26 mouse cellular contexts compared by ENCODE assay signal in genomic region chr17:27132238-27132637, GRCm38 (mm10). TPM values are rescaled to one million over a fixed set of nuclear protein-coding genes. Genes with fewer than 3 reads are reported as not detected.
A peak's percentile ranks its signal among the peaks of the same experiment; 100 is the strongest.
DNase-seq lines count a peak whose midpoint lies in the region; ATAC-seq and TF ChIP-seq lines count a peak whose summit lies in the region.
"Had no signal": no experiment of that assay in that cellular context is flagged by ENCODE, and none has a peak within 500 bp of the region (broad histone marks: within the 10 kb centered on the region; RNA-seq: fewer than 3 reads in every experiment).

No protein-coding gene starts in this region.

- peak overlapping the region; percentile 45; the same call in 1 of the 2 replicates for H3K9ac ChIP-seq in neural tube, embryonic 13.5 days
- H3K9ac ChIP-seq in neural tube, embryonic 15.5 days (replicated peaks), result no peak overlapping the region
- H3K9ac ChIP-seq: forebrain, embryonic 15.5 days; heart, embryonic 15.5 days; kidney, embryonic 15.5 days; midbrain, embryonic 13.5 days had no signal

- intact Hi-C loops in left cerebral cortex, adult 2 months (cut with DNase I), result loop anchor here (5.0 kb wide), 2 partner anchors 200 to 705 kb away; partner anchors contain the start of genes Phf1 and Snrpc
- intact Hi-C loops in left cerebral cortex, postnatal 4 days (cut with DNase I), result no loop called here

- TF ChIP-seq CTCF in left cerebral cortex, adult 2 months (IDR thresholded peaks at IDR 0.05), result no peak
- TF ChIP-seq CTCF in olfactory bulb, adult 2 months (IDR thresholded peaks at IDR 0.05; ENCODE audit: insufficient read depth, low read depth, low read length), result no peak

- no peaks in the 10 kb centered on the region for H3K36me3 ChIP-seq in neural tube, embryonic 13.5 days
- no peaks in the 10 kb centered on the region for H3K36me3 ChIP-seq in neural tube, embryonic 15.5 days
- H3K36me3 ChIP-seq in embryonic facial prominence, embryonic 10.5 days (replicated peaks), result peaks cover 40% of the 10 kb centered on the region
- H3K36me3 ChIP-seq: forebrain, embryonic 15.5 days; heart, embryonic 15.5 days had no signal

- ATAC-seq in neural tube, embryonic 13.5 days (ENCODE audit: low read depth), result no peak
- no peak for ATAC-seq in neural tube, embryonic 15.5 days (ENCODE audit: low FRiP score)
- ATAC-seq: CD4-positive, CD25-positive, alpha-beta regulatory T cell, adult 4 months; forebrain, embryonic 15.5 days; hindbrain, embryonic 16.5 days; midbrain, embryonic 13.5 days had no signal

- no peak for DNase-seq in left cerebral cortex, adult 2 months (ENCODE audit: extremely low spot score in 1 of 2, low spot score in 2 of 2)
- DNase-seq in left cerebral cortex, postnatal 4 days, result no peak
- no peak for DNase-seq in embryonic facial prominence, embryonic 10.5 days (ENCODE audit: low spot score)
- DNase-seq in urinary bladder, postnatal 25 days (ENCODE audit: low spot score), result no peak
- DNase-seq: adrenal gland, postnatal 14 days; cerebellum, adult 11-12 months; cerebellum, adult 9-11 months; gastrocnemius, postnatal 25 days; kidney, adult 18-20 months; spleen, adult 18-20 months; thymus, adult 18-20 months; thymus, postnatal 25 days had no signal

- WGBS in neural tube, embryonic 13.5 days, result 90% methylated on average over 10 of the region's 10 CpGs
- WGBS in neural tube, embryonic 15.5 days, result 90% methylated on average over 10 of the region's 10 CpGs
- WGBS in embryonic facial prominence, embryonic 10.5 days, result 89% methylated on average over 10 of the region's 10 CpGs
- 71% methylated on average over 10 of the region's 10 CpGs for WGBS in olfactory bulb, adult 2 months

- no peak for TF ChIP-seq POLR2A in olfactory bulb, adult 2 months (IDR thresholded peaks at IDR 0.05; ENCODE audit: insufficient read depth, low read depth, low read length)

- H3K4me1 ChIP-seq in neural tube, embryonic 13.5 days (replicated peaks), result peaks cover 72% of the 10 kb centered on the region
- peaks cover 69% of the 10 kb centered on the region for H3K4me1 ChIP-seq in neural tube, embryonic 15.5 days
- peaks cover 61% of the 10 kb centered on the region for H3K4me1 ChIP-seq in embryonic facial prominence, embryonic 10.5 days
- H3K4me1 ChIP-seq in olfactory bulb, adult 2 months (ENCODE audit: control insufficient read depth, insufficient read depth, low read length), result peaks cover 62% of the 10 kb centered on the region

- peak overlapping the region; percentile 95 for H3K27ac ChIP-seq in left cerebral cortex, adult 2 months
- no peak overlapping the region for H3K27ac ChIP-seq in neural tube, embryonic 13.5 days (replicated peaks)
- no peak overlapping the region for H3K27ac ChIP-seq in neural tube, embryonic 15.5 days (replicated peaks)
- no peak overlapping the region for H3K27ac ChIP-seq in embryonic facial prominence, embryonic 10.5 days (replicated peaks)
- H3K27ac ChIP-seq in olfactory bulb, adult 2 months (ENCODE audit: insufficient read depth, low read depth, low read length), result peak overlapping the region; percentile 87
- H3K27ac ChIP-seq: forebrain, embryonic 15.5 days; heart, embryonic 10.5 days; heart, embryonic 15.5 days; kidney, embryonic 15.5 days; macrophage; midbrain, embryonic 13.5 days had no signal

- no peak overlapping the region for H3K4me3 ChIP-seq in left cerebral cortex, adult 2 months
- H3K4me3 ChIP-seq in neural tube, embryonic 13.5 days, result no peak overlapping the region
- no peak overlapping the region for H3K4me3 ChIP-seq in neural tube, embryonic 15.5 days (replicated peaks)
- 0 out of 2 replicates have a peak overlapping the region, but pooled peaks have one; percentile 83 for H3K4me3 ChIP-seq in embryonic facial prominence, embryonic 10.5 days
- no peak overlapping the region for H3K4me3 ChIP-seq in olfactory bulb, adult 2 months (ENCODE audit: insufficient read depth, low read depth, low read length)
- H3K4me3 ChIP-seq: forebrain, embryonic 15.5 days; heart, embryonic 15.5 days; midbrain, embryonic 13.5 days had no signal

- no peaks in the 10 kb centered on the region for H3K9me3 ChIP-seq in neural tube, embryonic 13.5 days
- H3K9me3 ChIP-seq in neural tube, embryonic 15.5 days (replicated peaks), result no peaks in the 10 kb centered on the region
- H3K9me3 ChIP-seq in embryonic facial prominence, embryonic 10.5 days, result no peaks in the 10 kb centered on the region
- H3K9me3 ChIP-seq: forebrain, embryonic 15.5 days; heart, embryonic 10.5 days; heart, embryonic 15.5 days; kidney, embryonic 15.5 days; midbrain, embryonic 13.5 days had no signal

- H3K4me2 ChIP-seq in neural tube, embryonic 13.5 days, result peak overlapping the region; percentile 55; the same call in 1 of the 2 replicates
- H3K4me2 ChIP-seq in neural tube, embryonic 15.5 days, result no peak overlapping the region; the same call in 1 of the 2 replicates
- H3K4me2 ChIP-seq: forebrain, embryonic 15.5 days had no signal

- H3K27me3 ChIP-seq in neural tube, embryonic 13.5 days, result no peaks in the 10 kb centered on the region
- 0 out of 2 replicates have a peak, but pooled peaks cover 6% of the 10 kb centered on the region for H3K27me3 ChIP-seq in neural tube, embryonic 15.5 days (replicated peaks)
- H3K27me3 ChIP-seq in embryonic facial prominence, embryonic 10.5 days (replicated peaks; ENCODE audit: low read depth, poor library complexity, severe bottlenecking), result peaks cover 12% of the 10 kb centered on the region; the same call in 1 of the 2 replicates
- H3K27me3 ChIP-seq: forebrain, embryonic 15.5 days; heart, embryonic 15.5 days had no signal

RNA-seq across cellular contexts. Expression of gene Uqcc2, which starts 1.5 kb away (rescaled TPM):
- 100 to 1,000 TPM; 215 to 245 TPM for total RNA-seq in left cerebral cortex, adult 2 months (2021)
- total RNA-seq in left cerebral cortex, postnatal 4 days (2021), result 100 to 1,000 TPM; 170 to 186 TPM
- polyA plus RNA-seq in neural tube, embryonic 13.5 days (2015; fragmentation: Nextera tagmentation; extraction: Ambion mirVana), result 292 and 313 TPM in 2 replicates
- 349 and 390 TPM in 2 replicates for polyA plus RNA-seq in neural tube, embryonic 15.5 days (2015; fragmentation: Nextera tagmentation; extraction: Ambion mirVana)
- polyA plus RNA-seq in embryonic facial prominence, embryonic 10.5 days (2016; fragmentation: Nextera tagmentation; extraction: Ambion mirVana), result 407 and 410 TPM in 2 replicates
- not detected in 2 replicates for polyA plus RNA-seq in olfactory bulb, adult 2 months (2012; ENCODE audit: insufficient read depth, insufficient read length, low replicate concordance, missing spikeins)

RNA-seq across cellular contexts. Expression of gene Ip6k3, which starts 35.4 kb away (rescaled TPM):
- under 1 TPM; 0.38 to 0.47 TPM for total RNA-seq in left cerebral cortex, adult 2 months (2021)
- total RNA-seq in left cerebral cortex, postnatal 4 days (2021), result not detected
- 0.18 and 0.61 TPM in 2 replicates for polyA plus RNA-seq in neural tube, embryonic 13.5 days (2015; fragmentation: Nextera tagmentation; extraction: Ambion mirVana)
- polyA plus RNA-seq in neural tube, embryonic 15.5 days (2015; fragmentation: Nextera tagmentation; extraction: Ambion mirVana), result 0.23 and 0.40 TPM in 2 replicates
- not detected in 2 replicates for polyA plus RNA-seq in embryonic facial prominence, embryonic 10.5 days (2016; fragmentation: Nextera tagmentation; extraction: Ambion mirVana)
- not detected in 2 replicates for polyA plus RNA-seq in olfactory bulb, adult 2 months (2012; ENCODE audit: insufficient read depth, insufficient read length, low replicate concordance, missing spikeins)
- total RNA-seq: megakaryocyte-erythroid progenitor cell, adult 5-6 weeks; neutrophil, adult 5-6 weeks had no signal
- polyA plus RNA-seq: CD4-positive, CD25-positive, alpha-beta regulatory T cell, adult 4 months; intestine, embryonic 14.5 days; macrophage had no signal

Comparison
In these comparisons a context has a peak if more than half of its experiments do, and no peak if none do; other contexts are left out.
1. H3K27ac ChIP-seq: peak in left cerebral cortex, adult 2 months (single experiment) and olfactory bulb, adult 2 months (single experiment); none in neural tube, embryonic 13.5 days (single experiment), neural tube, embryonic 15.5 days (single experiment) and embryonic facial prominence, embryonic 10.5 days (single experiment).